Mouse (Mus musculus): ENCODE results near the gene Acbd4.

DNA sequence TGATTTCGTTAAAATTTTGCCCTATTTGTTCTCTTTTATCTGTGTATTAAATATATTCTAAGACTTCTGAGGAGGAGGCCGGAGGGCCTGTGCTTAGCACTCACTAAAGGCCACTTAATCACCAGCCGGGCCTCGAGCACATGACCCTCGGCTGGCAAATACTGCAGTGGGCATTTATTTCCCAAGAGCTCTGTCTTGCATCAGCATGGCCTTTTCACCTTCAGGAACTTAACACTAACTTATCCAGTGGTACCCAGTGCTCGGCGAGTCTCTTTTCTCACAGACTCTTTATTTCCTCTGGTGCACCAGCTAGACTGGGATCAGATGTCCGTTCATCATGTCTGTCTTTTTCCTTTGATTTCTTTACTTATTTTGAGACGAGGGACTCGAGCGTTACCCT is 59.3 kb downstream of the Acbd4 start:
- TF ChIP-seq CTCF (IDR thresholded peaks at IDR 0.05; ENCODE audit: low read depth) (no peak), EP300 (IDR thresholded peaks at IDR 0.05; ENCODE audit: low read depth) (no peak)

Measured in heart, postnatal 0 days (tissue).